Mouse (Mus musculus): ENCODE results near the gene Gm7271. TPM values are rescaled to one million over a fixed set of nuclear protein-coding genes. Genes with fewer than 3 reads are reported as not detected.

Gene Gm7271
- polyA plus RNA-seq (2012; ENCODE audit: low replicate concordance), result not detected in 2 replicates

DNA sequence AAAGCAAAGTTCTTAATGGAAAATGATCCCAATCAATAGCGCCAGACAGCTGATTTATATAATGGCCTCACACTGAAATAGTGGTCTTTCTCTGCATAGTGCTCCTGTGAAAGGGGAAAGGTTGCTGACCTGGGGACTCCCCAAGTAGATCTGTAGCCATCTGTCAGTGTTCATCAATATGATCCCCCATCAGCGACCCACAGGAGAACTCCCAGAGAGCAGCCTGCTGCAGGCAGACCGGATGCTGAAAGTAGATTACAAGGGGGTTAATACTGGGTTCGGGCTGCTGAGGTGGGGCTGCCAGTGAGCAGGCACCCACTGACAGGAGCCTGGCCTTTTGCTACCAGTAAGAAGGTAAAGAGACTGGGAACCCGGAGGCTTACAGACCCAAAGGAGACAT lies at the start of gene Gm7271:
Gene Gm7271 (plus strand): TSS at position 230 of the 400 bp plus-strand sequence.

GRCm38 (mm10) chr5:76529040-76529703 lies 45.3 kb downstream of the Gm7271 start, which contains the start of gene Exoc1:
Gene Exoc1 (plus strand): TSS chr5:76529311.

Other genes with a start within 250 kb of the Gm7271 start
- gene Clock, start 179.2 kb upstream of the Gm7271 start, polyA plus RNA-seq (2012; ENCODE audit: low replicate concordance), result 2.3 and 2.4 TPM in 2 replicates
- not detected in 2 replicates for gene Pdcl2, start 152.9 kb upstream of the Gm7271 start, polyA plus RNA-seq (2012; ENCODE audit: low replicate concordance)
- gene Nmu, start 120.3 kb upstream of the Gm7271 start, polyA plus RNA-seq (2012; ENCODE audit: low replicate concordance), result not detected in 2 replicates
- gene Exoc1, start 45.3 kb downstream of the Gm7271 start, polyA plus RNA-seq (2012; ENCODE audit: low replicate concordance), result 1.7 and 3.6 TPM in 2 replicates
- gene Cep135, start 104.7 kb downstream of the Gm7271 start, polyA plus RNA-seq (2012; ENCODE audit: low replicate concordance), result 2.9 and 4.6 TPM in 2 replicates
- 2.0 and 7.2 TPM in 2 replicates for gene C530008M17Rik, start 172.5 kb downstream of the Gm7271 start, polyA plus RNA-seq (2012; ENCODE audit: low replicate concordance)